Mouse (Mus musculus) limb, embryonic 12.5 days (tissue): ENCODE results near the gene 2410002F23Rik. TPM values are rescaled to one million over a fixed set of nuclear protein-coding genes. Genes with fewer than 3 reads are reported as not detected.
"Not testable (repeated sequence)": the region's sequence is repeated elsewhere in the genome, so short reads cannot be mapped to it uniquely, and the experiment has no call there.

ENCODE experiments used
- ATAC-seq: fragments of 200-750 bp; cut with Nextera tagmentation; 2 replicates; pipeline ENCODE4 v1.8.0; 2017; ENCODE audit warnings: low read depth, moderate TSS enrichment; ENCODE audit not compliant: insufficient number of reproducible peaks, insufficient read depth, low FRiP score, low TSS enrichment
- H3K27ac ChIP-seq: fragments of 300-500 bp; sonication (generic); 2 replicates; pipeline ENCODE4 v1.5.1; 2016; ENCODE audit warnings: mild to moderate bottlenecking, moderate library complexity
- H3K27me3 ChIP-seq: fragments of 300-500 bp; sonication (generic); 2 replicates; pipeline ENCODE4 v1.6.1; 2016; ENCODE audit warnings: mild to moderate bottlenecking, moderate library complexity
- H3K36me3 ChIP-seq: fragments of 300-500 bp; sonication (generic); 2 replicates; pipeline ENCODE4 v1.6.1; 2016; ENCODE audit warnings: mild to moderate bottlenecking, moderate library complexity
- H3K4me1 ChIP-seq: fragments of 300-500 bp; sonication (generic); replicated peaks from 2 replicates; pipeline ENCODE4 v1.6.1; 2016
- H3K4me2 ChIP-seq: fragments of 300-500 bp; sonication (generic); 2 replicates; pipeline ENCODE4 v1.6.1; 2016; ENCODE audit warnings: mild to moderate bottlenecking, moderate library complexity
- H3K4me3 ChIP-seq: fragments of 300-500 bp; sonication (generic); replicated peaks from 2 replicates; pipeline ENCODE4 v1.5.1; 2016; ENCODE audit warnings: mild to moderate bottlenecking
- H3K9ac ChIP-seq: fragments of 300-500 bp; sonication (generic); replicated peaks from 2 replicates; pipeline ENCODE4 v1.6.1; 2016; ENCODE audit warnings: mild to moderate bottlenecking, moderate library complexity
- H3K9me3 ChIP-seq: fragments of 300-500 bp; sonication (generic); 2 replicates; pipeline ENCODE4 v1.6.1; 2016; ENCODE audit warnings: mild to moderate bottlenecking, moderate library complexity
- WGBS: fragments of 180-500 bp; shearing (Covaris S2); methylation state at CpG from one replicate; pipeline ENCODE4 v1.1.7; 2016; 5-methylcytosine and 5-hydroxymethylcytosine counted together
- polyA plus RNA-seq: library from polyadenylated mRNA; unstranded; fragments of >200 nt; fragmentation: Nextera tagmentation; extraction: Ambion mirVana; gene quantifications from 2 replicates; pipeline ENCODE4 v1.2.1, GENCODE M21; 2016

2410002F23Rik gene
- polyA plus RNA-seq, 1 experiment from 2014 or later: 209 TPM

DNA sequence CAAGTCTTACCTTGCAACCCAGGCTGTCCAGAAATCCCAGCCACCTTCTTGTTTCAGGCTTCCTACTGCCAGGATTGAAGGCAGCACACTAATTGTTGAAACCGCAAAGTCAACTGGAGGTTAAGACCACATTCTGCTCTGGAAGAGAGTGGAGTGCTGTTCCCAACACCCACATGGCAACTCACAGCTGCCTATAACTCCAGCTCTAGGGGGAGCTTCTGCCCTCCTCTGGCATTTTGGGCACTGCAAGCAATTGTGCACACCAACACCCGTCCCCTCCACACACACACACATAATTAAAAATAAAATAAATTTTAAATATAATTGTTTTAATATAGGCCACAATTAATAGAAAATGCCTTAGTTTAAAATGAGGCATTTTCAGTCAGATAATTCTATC is 5.4 kb upstream of the 2410002F23Rik start:
- Histone ChIP-seq H3K4me2 (no peak overlapping the region), H3K36me3 (no peaks in the 10 kb centered on the region), H3K4me1 (peaks cover 6% of the 10 kb centered on the region), H3K9me3 (no peaks in the 10 kb centered on the region), H3K4me3 (no peak overlapping the region), H3K27ac (no peak overlapping the region), H3K9ac (no peak overlapping the region), H3K27me3 (peaks cover 4% of the 10 kb centered on the region; the same call in 1 of the 2 replicates)
- WGBS: 68% methylated on average over 2 of the region's 2 CpGs
- no peak for ATAC-seq

DNA sequence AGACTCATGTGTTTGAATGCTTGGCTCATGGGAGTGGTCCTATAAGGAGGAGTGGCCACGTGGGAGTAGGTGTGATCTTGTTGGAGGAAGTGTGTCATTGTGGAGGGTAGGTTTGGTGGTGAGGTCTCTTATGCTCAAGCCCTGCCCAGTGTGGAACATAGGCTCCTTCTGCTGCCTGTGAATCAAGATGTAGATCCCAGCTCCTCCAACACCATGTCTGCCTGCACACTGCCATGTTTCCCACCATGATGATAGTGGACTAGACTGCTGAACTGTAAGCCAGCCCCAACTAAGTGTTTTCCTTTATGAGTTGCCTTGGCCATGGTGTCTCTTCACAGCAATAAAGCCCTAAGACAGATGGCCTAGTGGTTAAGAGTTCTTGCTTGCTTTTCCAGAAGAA is 2.4 kb upstream of the 2410002F23Rik start:
- Histone ChIP-seq H3K9me3 (no peaks in the 10 kb centered on the region), H3K4me2 (no peak overlapping the region), H3K9ac (no peak overlapping the region), H3K27me3 (peaks cover 4% of the 10 kb centered on the region; the same call in 1 of the 2 replicates), H3K27ac (no peak overlapping the region), H3K4me1 (peaks cover 16% of the 10 kb centered on the region), H3K4me3 (no peak overlapping the region), H3K36me3 (peaks cover 14% of the 10 kb centered on the region)
- no peak for ATAC-seq
- WGBS: 65% methylated on average over 1 of the region's 1 CpGs

DNA sequence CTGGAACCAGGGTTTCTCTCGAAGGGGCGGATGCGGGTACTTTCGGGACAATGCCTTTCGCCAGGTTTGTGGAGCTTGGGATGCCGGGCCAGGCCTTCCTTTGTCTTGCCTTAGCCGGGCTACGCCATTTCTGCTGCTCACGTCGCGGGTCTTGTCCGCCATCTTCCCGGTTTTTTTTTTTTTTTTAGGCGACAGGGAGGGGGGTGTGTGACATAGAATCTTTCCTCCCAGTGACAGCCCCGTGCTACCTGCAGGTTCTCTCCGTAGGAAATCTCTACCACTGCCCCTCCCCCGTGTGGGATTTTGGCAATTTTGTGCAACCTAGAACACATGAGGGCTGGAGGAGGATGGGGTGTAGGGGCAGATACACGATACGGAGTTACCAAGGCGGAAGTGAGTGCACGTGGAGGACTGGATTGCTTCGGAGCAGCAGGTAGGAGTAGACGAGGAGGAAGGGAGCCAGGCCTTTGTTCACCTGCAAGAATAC is 505 bp downstream of the 2410002F23Rik start:
- under 1% methylated on average over 22 of the region's 23 CpGs for WGBS
- peak; percentile 11; the same call in 1 of the 2 replicates for ATAC-seq
- Histone ChIP-seq H3K36me3 (peaks cover 41% of the 10 kb centered on the region), H3K27me3 (no peaks in the 10 kb centered on the region), H3K4me1 (peaks cover 16% of the 10 kb centered on the region), H3K4me3 (peak overlapping the region; percentile 85), H3K4me2 (peak overlapping the region; percentile 83), H3K27ac (peak overlapping the region; percentile 95), H3K9ac (peak overlapping the region; percentile 95), H3K9me3 (no peaks in the 10 kb centered on the region)

GRCm38 (mm10) chr7:44247971-44248370 is 1.4 kb downstream of the 2410002F23Rik start:
- Histone ChIP-seq H3K4me3 (peak overlapping the region; percentile 85), H3K9me3 (no peaks in the 10 kb centered on the region), H3K4me1 (peaks cover 16% of the 10 kb centered on the region), H3K27me3 (no peaks in the 10 kb centered on the region), H3K4me2 (peak overlapping the region; percentile 83), H3K9ac (0 out of 2 replicates have a peak overlapping the region, but pooled peaks have one; percentile 95), H3K27ac (no peak overlapping the region), H3K36me3 (peaks cover 50% of the 10 kb centered on the region)
- ATAC-seq: no peak
- WGBS: 94% methylated on average over 2 of the region's 2 CpGs

- no peak overlapping the region for H3K9ac ChIP-seq
Measured at GRCm38 (mm10) chr7:44249248-44249647, 2.7 kb downstream of the 2410002F23Rik start.

DNA sequence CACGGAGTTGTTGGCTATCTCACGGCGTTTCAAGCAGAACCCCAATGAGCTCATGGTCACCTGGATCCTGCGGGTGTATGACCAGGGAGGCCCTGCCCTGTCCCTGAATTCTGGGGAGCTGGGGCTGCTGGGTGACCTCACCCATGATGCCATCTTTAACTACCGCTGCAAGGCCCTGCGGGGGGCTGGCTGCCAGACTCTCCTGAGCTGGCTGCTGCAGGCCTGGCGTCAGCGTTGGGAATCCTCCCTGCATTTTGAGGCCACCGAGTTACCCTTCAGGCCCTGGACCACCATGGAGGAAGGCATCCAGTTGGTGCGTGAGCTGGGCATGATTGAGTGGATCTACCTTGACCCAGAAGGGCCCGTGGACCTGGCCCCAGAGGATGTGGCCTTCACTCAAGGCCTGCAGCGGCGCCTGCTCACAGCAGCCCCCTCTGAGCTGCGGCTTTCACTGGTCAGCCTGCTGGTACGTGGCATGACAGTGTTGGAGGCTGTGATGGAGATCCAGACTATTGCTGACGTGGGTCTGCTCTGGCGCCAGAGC is 4.3 kb downstream of the 2410002F23Rik start:
- WGBS: 91% methylated on average over 17 of the region's 17 CpGs
- H3K9me3 ChIP-seq, ATAC-seq, H3K4me2 ChIP-seq, H3K9ac ChIP-seq, H3K4me3 ChIP-seq, H3K27ac ChIP-seq, H3K4me1 ChIP-seq, H3K27me3 ChIP-seq: not testable (repeated sequence)
- H3K36me3 ChIP-seq: peaks cover 63% of the 10 kb centered on the region

More at GRCm38 (mm10) chr7:44249248-44249647, 2.7 kb downstream of the 2410002F23Rik start:
- Histone ChIP-seq H3K4me1 (peaks cover 16% of the 10 kb centered on the region), H3K27ac (no peak overlapping the region), H3K4me3 (no peak overlapping the region), H3K4me2 (no peak overlapping the region), H3K9me3 (no peaks in the 10 kb centered on the region), H3K27me3 (no peaks in the 10 kb centered on the region), H3K36me3 (peaks cover 63% of the 10 kb centered on the region)
- ATAC-seq: no peak
- WGBS: 85% methylated on average over 4 of the region's 4 CpGs

- H3K9ac ChIP-seq: no peak overlapping the region
- no peaks in the 10 kb centered on the region for H3K27me3 ChIP-seq
- no peak overlapping the region for H3K27ac ChIP-seq
- H3K4me1 ChIP-seq: peaks cover 4% of the 10 kb centered on the region
- WGBS: 69% methylated on average over 15 of the region's 15 CpGs
- no peak overlapping the region for H3K4me2 ChIP-seq
- no peak for ATAC-seq
- peaks cover 59% of the 10 kb centered on the region for H3K36me3 ChIP-seq
- no peak overlapping the region for H3K4me3 ChIP-seq
- no peaks in the 10 kb centered on the region for H3K9me3 ChIP-seq
Measured at GRCm38 (mm10) chr7:44253023-44253616, 6.6 kb downstream of the 2410002F23Rik start.

DNA sequence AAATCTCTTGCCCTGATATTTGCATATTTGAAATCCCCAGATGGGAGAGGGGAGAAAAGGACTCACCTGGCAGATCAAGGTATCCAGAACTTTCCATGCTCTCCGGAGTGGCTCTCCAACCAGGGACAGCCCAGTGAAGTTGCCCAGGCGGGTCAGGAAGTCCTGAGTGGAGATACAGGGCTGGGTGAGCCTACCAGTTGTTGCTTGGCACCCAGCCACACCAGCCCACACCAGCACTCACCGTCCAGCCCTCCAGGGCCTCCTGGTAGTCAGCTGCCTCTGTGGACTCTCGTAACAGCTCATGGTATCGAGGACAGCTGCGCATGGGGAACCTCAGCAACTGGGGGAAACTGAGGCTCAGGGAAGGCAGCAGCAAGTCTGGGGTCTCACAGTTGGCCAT is 8.4 kb downstream of the 2410002F23Rik start:
- H3K4me2 ChIP-seq: no peak overlapping the region
- H3K27ac ChIP-seq: no peak overlapping the region
- H3K36me3 ChIP-seq: peaks cover 41% of the 10 kb centered on the region
- no peak overlapping the region for H3K4me3 ChIP-seq
- ATAC-seq: no peak
- 81% methylated on average over 6 of the region's 6 CpGs for WGBS
- no peaks in the 10 kb centered on the region for H3K4me1 ChIP-seq
- no peak overlapping the region for H3K9ac ChIP-seq
- H3K9me3 ChIP-seq: no peaks in the 10 kb centered on the region
- H3K27me3 ChIP-seq: no peaks in the 10 kb centered on the region

GRCm38 (mm10) chr7:44257278-44257677 is 10.8 kb downstream of the 2410002F23Rik start, which contains the start of gene Acp4:
TSS of gene Acp4 (minus strand) at chr7:44257378.
- 76% methylated on average over 4 of the region's 4 CpGs for WGBS

GRCm38 (mm10) chr7:44260410-44260809 is 13.9 kb downstream of the 2410002F23Rik start:
- H3K4me1 ChIP-seq: peaks cover 6% of the 10 kb centered on the region
- H3K4me3 ChIP-seq: no peak overlapping the region
- no peak overlapping the region for H3K9ac ChIP-seq
- peaks cover 39% of the 10 kb centered on the region for H3K27me3 ChIP-seq
- no peak overlapping the region for H3K27ac ChIP-seq
- H3K36me3 ChIP-seq: no peaks in the 10 kb centered on the region
- no peak overlapping the region for H3K4me2 ChIP-seq
- WGBS: 72% methylated on average over 6 of the region's 6 CpGs
- no peaks in the 10 kb centered on the region for H3K9me3 ChIP-seq
- no peak for ATAC-seq

More at GRCm38 (mm10) chr7:44257278-44257677, 10.8 kb downstream of the 2410002F23Rik start, which contains the start of gene Acp4:
- ATAC-seq: no peak
- Histone ChIP-seq H3K4me1 (no peaks in the 10 kb centered on the region), H3K9me3 (no peaks in the 10 kb centered on the region), H3K4me2 (no peak within 1 kb of the TSS), H3K9ac (no peak within 1 kb of the TSS), H3K27me3 (peaks cover 16% of the 10 kb centered on the region; the same call in 1 of the 2 replicates), H3K4me3 (no peak within 1 kb of the TSS), H3K27ac (no peak within 1 kb of the TSS), H3K36me3 (peaks cover 20% of the 10 kb centered on the region)

- no peaks in the 10 kb centered on the region for H3K36me3 ChIP-seq
Measured at GRCm38 (mm10) chr7:44261147-44261546, 14.6 kb downstream of the 2410002F23Rik start, which contains the start of gene Gm15517. TSS of gene Gm15517 (plus strand) at chr7:44261447.

More at GRCm38 (mm10) chr7:44261147-44261546, 14.6 kb downstream of the 2410002F23Rik start, which contains the start of gene Gm15517:
- ATAC-seq: no peak
- Histone ChIP-seq H3K27ac (no peak within 1 kb of the TSS), H3K4me1 (peaks cover 6% of the 10 kb centered on the region), H3K9ac (0 out of 2 replicates have a peak within 1 kb of the TSS, but pooled peaks have one; percentile 2), H3K27me3 (peaks cover 42% of the 10 kb centered on the region), H3K4me2 (no peak within 1 kb of the TSS), H3K9me3 (no peaks in the 10 kb centered on the region), H3K4me3 (no peak within 1 kb of the TSS)
- 61% methylated on average over 5 of the region's 5 CpGs for WGBS
